Mouse (Mus musculus) cerebellum, adult 8-10 months (tissue): ENCODE measurements around the gene Chad.

Experiments
- DNase-seq: peaks from one replicate; pipeline ENCODE4 v3.0.0; 2022

Gene Chad

GRCm38 (mm10) chr11:94564437-94565150, at the start of gene Chad:
Gene Chad, plus strand, starts transcription at chr11:94565047.
- DNase-seq: no peak

DNA sequence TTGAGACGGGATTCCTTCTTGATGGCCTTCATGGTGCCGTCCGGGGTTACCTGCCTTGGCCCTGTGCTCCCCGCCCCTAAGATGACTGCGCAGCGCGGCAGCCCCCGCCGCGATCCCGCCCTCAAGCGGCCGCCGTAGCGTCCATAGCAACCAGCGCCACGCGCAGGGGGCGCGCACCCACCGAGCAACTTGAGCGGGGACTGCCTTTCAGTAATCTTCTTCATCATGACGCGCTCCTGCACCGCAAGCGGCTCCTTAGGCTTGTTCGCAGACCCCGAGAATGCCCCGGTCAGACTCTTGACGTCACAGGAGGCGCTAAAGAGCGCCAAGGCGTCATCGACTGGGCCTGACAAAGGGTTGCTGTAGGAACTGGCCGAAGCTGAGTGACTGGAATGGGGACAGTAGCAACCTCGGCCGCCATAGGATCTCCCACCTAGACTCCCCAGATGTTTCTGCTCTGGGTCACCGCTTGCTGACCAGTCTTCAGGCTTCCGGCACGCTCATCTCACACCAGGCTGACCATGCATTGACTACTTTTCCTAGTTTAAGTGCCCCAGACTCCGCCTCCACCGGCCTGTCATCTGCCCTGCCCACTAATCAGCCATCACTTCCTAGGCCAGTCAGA, 43.5 kb upstream of the Chad start, which contains the start of gene Mycbpap:
TSS of gene Mycbpap (minus strand) at position 524 of the 625 bp plus-strand sequence.
- DNase-seq: peak; percentile 75

GRCm38 (mm10) chr11:94526171-94526879, 38.5 kb upstream of the Chad start:
- DNase-seq: no peak

- DNase-seq: no peak
Measured at GRCm38 (mm10) chr11:94528879-94529278, 36.0 kb upstream of the Chad start.

DNA sequence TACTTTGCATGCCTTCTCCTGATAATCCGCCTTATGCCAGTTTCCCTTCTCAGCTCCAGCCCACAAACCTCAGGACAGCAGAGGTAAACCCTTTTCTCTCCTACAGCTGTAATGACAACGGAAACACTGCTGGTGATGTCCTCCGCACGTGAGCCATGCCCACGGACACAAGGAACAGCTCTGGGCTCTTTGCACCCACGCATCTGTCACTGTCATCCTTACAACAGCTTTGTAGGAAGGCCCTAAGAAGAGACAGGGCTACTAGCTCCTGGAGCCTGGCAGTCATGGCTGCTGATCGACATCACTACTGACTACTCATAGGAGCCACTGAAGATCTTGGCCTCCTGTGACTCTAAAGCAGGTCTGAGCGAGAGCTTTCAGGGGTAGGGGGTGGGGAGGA, 31.7 kb upstream of the Chad start:
- DNase-seq: no peak

- DNase-seq: no peak
Measured at GRCm38 (mm10) chr11:94538733-94539292, 26.0 kb upstream of the Chad start.

GRCm38 (mm10) chr11:94539761-94540160, 25.1 kb upstream of the Chad start:
- no peak for DNase-seq

DNA sequence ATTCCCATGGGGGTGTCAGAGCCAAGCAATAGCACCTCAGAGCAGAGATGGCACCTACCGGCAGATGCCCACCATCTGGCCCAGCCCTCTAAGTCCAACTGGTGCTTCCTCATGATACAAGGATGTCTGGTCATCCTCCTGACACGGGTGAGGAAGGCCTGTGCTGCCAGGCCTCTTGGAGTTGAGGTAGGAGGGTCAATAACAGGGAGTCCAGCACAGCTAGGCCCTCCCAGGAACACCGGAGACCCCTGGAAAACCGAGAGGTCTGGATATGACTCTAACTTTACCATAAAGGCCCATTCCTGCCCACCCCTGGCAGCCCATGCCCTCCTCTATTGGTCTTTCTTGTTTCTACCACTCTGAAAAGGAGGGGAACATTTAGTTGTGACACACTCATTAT, 22.4 kb upstream of the Chad start:
- DNase-seq: no peak

DNA sequence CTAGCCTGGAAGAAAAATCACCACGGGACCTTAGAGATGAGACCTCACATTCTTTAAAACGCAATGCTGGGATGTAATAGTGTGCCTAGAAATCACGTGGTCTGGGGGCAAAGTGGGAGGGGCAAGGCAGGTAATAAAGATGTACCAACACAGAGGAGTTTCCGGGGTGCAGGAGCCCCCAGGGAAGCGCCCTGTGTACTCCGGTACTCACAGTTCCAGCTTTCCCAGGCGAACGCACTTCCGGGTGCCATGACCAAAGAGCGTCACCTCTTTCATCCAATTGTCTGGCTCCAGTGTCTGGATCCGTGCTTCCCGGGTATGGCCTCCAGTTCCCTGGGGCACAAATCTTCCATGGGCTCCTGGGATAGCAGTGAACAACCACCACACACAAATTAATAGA, 21.5 kb upstream of the Chad start:
- DNase-seq: no peak

DNA sequence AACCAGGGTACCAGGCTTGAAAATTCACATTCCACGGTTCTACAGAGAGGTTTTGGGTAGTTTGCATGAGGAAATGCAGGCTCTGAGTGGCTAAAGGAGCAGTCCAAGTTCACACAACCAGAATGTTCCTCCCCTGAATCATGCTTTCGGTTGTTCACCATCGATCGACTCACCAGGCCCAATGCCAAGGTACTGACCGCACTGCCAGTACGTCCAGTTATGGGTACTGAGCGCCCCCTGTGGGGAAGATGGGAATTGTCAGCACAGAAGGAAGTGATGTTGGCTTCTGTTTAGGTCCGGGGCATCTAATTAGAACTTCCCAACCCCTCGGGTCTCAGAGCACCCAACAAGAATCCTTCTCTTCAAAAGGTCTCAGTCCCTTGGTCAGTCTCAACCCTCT, 20.9 kb upstream of the Chad start:
- DNase-seq: peak; percentile 98

DNA sequence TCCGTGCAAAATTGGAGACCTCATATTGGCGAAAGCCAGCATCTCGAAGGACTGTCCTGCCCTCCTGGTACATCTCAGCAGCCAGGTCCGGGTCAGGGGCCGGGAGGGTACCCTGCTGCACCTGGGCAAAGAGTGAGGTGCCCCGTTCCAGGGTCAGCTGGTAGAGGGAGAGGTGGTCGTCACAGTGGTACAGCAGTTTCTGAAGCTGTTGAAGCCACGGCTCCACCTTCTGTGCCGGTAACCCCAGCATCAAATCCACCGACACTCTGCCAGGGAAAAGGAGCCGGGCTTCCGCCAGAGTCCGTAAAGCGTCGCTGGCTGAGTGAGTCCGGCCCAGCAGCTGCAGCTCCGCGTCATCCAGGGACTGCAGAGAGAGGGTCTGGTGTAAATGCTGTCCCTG, 20.4 kb upstream of the Chad start:
- DNase-seq: peak; percentile 43

DNA sequence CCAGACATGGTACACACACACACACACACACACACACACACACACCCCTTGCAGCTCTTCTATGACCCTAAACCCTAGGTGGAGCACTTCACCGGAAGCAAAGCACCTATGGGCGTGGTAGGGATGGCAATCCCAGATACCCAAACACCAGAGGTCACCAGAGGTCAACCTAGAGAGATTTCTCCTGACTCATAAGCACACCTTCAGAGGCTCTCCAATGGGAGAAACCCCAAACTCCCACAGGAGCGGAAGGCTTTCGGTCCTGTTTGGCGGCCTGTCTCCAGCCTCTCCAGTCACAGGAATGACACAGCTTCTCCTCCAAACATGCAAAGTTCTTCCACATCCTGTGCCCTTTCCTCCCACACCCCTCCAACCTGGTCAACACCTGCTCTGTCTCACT, 18.5 kb upstream of the Chad start:
- peak; percentile 16 for DNase-seq

GRCm38 (mm10) chr11:94547271-94547670, 17.6 kb upstream of the Chad start:
- peak; percentile 20 for DNase-seq

GRCm38 (mm10) chr11:94548041-94548784, 16.6 kb upstream of the Chad start:
- peak; percentile 65 for DNase-seq

DNA sequence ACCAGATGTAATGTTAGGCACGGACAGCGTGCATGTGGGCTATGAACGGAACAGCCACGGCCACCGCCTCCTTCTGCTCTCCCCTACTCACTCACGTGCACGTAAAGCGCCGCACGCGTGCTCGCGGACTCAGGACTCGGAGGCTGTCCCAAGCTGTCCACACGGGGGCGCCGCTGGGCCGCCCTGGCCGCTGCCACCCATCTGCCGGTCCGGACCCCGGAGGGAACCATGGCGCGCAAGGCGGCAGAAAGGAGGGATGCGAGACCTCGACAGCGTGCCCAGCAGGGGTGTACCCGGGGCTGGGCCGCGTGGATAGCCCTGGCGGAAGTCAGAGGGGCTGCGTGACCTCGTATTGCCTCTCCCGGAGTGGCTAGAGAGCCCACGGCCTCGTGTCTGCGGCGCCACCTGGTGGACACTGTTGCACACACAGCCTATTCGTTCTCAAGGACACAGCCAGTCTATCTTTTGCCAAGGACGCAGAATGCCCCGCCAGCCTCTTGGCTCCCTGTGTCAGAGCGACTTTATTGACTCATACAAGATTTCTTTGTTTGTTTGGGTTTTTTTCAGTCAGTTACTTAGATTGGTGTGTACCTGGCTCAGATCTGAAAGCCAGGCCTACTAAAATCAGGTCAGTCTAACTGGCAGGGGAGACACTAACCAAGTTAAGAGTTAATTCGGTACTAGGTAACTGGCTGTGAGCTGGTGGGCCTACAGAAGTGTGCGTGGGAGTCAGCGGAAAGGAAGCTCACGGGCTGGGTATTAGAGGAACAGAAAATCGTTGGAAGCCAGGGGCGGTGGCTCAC, 15.8 kb upstream of the Chad start, which contains the start of gene Rsad1:
TSS of gene Rsad1 (minus strand) at position 368 of the 803 bp plus-strand sequence.
- DNase-seq: peak; percentile 99

DNA sequence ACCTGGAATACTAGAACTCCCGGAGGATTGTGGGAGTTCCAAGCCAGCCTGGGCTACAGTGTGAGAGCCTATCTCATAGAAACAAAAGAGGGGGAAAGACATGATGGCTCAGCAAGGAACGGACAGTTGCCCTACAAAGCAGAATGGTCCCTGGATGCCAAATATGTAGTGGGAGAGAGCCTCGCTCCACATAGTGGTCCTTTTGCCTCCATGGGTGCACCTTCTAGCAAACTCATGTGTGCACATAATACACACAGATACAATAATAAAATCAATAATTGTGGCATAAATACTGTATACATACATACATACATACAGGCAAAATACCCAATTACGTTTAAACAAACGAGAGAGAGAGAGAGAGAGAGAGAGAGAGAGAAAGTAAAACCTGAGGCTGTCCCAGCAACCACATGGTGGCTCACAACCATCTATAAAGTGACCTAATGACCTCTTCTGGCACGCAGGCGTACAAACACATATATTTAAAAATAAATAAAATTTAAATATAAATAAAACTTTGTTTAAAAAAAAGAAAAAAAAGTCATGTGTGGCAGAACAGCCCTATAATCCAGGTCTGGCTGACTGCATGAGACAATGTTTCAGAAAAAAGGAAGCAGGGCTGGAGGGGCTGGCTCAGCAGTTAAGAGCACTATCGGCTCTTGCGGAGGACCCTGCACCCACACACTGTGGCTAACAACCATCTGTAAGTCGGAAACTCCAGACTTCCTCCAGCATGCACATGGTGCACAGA, 15.0 kb upstream of the Chad start:
- DNase-seq: no peak

DNA sequence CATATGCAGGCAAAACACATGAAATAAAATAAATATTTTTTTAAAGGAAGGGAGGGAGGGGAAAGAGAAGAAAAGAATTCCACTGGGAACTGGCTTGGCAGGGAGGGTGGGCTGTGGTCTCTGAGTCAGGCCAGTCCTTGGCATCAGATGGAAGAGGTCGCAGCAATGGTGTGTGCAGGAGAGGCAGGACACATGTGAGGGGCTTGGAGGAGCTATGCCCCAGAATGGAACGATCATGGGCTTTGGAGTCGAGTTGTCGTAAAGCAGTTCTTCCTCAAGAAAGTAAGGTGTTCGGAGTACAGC, 14.5 kb upstream of the Chad start:
- DNase-seq: no peak

GRCm38 (mm10) chr11:94558226-94558625, 6.6 kb upstream of the Chad start:
- DNase-seq: no peak

DNA sequence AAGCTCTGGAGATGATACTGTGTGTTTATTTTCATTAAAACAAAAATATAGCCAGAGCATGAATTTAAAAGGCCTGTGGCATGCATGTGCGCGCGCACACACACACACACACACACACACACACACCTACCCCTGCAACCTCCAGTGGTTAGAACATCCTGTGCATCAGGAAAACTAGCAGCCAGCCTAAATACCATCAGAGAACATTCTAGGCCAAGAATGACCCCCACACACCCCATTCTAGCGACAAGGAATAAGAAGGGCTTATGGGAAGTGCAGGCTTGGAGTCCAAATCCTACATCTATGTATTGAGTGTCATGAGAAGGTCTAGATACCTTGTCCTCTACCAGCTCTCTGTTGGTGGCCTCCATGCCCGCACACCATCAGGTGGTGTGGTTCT, 1.5 kb upstream of the Chad start:
- no peak for DNase-seq

DNA sequence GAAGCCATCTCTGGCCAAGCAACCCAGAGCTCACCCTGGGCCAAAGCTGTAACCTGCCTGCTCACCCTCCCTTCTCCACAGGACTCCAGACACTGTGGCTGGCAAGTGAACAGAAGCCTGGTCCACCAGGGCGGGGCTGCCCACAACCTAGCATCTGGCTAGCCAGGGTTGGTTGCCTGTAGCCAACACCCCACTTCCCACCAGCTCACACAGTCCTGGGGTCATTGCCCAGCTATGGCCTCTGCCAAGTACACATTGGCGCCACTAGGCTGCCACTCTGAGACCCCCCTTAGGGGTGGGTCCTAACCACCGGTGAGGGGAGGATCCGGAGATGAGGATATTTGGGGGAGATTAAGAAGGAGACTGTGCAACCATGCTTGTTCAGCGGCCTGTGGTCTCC, 1.0 kb upstream of the Chad start:
- no peak for DNase-seq

DNA sequence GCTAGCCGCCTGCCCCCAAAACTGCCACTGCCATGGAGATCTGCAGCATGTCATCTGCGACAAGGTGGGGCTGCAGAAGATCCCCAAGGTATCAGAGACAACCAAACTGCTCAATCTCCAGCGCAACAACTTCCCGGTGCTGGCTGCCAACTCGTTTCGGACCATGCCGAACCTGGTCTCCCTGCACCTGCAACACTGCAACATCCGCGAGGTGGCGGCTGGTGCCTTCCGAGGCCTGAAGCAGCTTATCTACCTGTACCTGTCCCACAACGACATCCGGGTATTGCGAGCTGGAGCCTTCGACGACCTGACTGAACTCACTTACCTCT, 268 bp downstream of the Chad start:
- DNase-seq: no peak

DNA sequence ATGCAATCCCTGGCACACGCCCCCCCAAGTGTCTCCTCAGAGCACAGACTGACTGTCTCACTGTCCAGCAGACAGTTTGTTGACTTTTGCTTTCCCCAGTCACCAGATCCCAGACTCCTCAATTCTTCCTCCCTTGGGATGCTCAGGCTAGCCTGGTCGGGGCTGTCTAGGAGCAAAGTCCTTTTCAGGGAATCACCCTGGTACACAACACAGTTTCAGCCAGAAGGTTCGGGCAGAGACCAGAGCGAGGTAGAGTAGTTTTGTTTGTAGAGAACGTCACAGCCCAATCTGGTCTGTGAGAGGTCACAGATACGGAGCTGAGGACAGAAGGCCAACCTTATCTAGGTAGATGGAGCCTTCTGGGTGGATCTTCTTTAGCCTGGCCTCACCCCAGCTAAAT, 1.7 kb downstream of the Chad start:
- no peak for DNase-seq
